Mouse (Mus musculus) Muller cell, postnatal 12 days (primary cell): ENCODE measurements around the gene Cdca3.
A peak's percentile ranks its signal among the peaks of the same experiment; 100 is the strongest.
"Not testable (repeated sequence)": the region's sequence is repeated elsewhere in the genome, so short reads cannot be mapped to it uniquely, and the experiment has no call there.

ENCODE experiments used
- DNase-seq: peaks from one replicate; pipeline ENCODE4 v3.0.0-alpha.2; 2015; ENCODE audit errors: inconsistent ontology term

Gene Cdca3

GRCm38 (mm10) chr6:124809052-124809774, 20.1 kb upstream of the Cdca3 start:
- DNase-seq, result peak; percentile 88

GRCm38 (mm10) chr6:124809775-124810538, 19.4 kb upstream of the Cdca3 start:
- DNase-seq, result no peak

- not testable (repeated sequence) for DNase-seq
Observed at GRCm38 (mm10) chr6:124810566-124811402, 18.6 kb upstream of the Cdca3 start.

DNA sequence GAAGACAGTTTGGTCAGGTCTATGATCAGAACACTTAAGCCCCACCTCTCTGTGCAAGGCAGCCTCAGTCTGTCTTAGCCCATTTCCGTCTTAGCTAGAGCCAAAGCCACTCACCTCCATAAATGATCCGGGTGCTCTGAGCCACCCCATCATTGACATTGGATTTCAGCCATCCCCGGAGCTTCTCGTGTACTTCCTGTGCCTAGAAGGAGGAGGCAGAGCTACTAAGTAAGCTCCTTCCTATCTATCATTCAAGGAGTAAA, 18.0 kb upstream of the Cdca3 start:
- DNase-seq, result no peak

GRCm38 (mm10) chr6:124811701-124812560, 17.4 kb upstream of the Cdca3 start:
- DNase-seq, result no peak

DNA sequence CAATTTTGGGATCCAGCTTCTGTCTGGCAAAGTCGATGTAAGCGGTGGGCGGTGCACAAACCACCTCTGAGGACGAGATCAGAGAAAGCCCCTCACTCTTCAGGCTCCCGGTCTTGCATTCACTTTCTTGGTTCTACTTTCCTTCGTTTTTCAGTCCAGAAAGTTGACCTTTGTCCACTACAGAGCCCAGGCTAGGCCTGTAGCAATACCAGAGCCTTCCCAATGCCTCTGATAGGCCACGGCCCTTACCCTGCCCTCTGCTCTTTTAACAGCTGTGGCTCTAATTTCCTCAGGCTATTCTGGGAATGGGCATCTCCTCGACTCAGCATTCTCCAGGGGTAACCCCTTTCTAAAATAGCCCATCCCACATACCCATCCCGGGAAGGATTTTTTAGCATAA, 16.5 kb upstream of the Cdca3 start:
- DNase-seq, result no peak

DNA sequence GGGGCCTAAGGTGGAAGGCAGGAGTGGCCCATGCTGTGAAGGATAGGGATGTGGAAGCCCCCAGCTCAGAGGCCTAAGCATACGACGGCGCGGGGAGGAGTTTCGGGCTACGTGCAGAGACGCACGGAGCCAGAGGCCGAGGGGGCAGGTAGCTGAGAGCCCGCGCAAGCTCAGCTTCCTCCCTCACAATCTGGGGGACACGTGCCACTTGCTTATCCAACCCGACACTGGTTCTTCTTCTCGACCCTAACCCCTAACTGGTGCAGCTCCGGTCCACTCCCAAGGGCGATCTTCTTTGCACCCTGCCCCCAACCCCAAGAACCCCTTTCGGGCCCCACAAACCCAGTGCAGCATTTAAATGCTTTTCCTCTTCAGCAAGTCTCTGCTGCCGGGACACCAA, 15.9 kb upstream of the Cdca3 start:
- peak; percentile 56 for DNase-seq

DNA sequence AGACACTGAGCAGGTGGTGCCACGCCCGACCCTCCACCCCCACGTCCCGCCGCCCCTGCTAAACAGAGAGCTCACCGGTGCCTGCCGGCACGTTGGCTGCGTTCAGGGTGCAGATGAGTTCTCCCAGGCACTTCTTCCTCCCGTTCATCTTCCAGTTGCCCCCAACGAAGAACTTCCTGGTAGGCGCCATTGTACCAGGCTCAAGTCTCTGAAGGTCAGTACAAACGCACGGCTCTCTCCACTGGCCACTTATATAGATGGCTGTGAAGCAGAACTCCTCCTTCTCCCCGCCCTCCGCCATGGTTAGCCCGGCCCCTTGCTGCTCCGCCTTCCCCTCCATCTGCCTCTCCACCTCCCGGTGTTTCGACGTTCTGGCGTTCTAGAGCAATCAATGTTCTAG, 15.4 kb upstream of the Cdca3 start, which contains the start of gene Tpi1:
Gene Tpi1 (minus strand): TSS at position 364 of the 400 bp plus-strand sequence.
- peak; percentile 94 for DNase-seq

DNA sequence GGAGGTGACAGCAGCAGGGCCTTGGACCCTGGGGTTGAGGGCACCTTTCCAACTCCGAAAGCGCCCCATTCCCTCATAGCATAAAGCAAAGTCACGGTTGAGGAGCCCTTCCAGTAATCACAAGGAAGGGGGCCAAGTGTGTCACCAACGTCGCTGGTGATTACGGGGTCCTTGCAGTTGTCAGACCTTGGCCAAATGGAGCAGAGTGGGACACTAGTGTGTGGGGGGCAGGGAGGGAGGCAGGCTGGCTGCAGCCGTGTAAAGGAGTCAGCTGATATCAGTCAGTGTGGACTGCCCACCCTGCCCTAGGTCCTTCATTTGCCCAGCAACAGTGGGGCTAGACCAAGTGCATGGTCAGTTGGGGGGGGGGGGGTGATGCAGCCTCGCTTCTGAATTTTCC, 14.9 kb upstream of the Cdca3 start:
- DNase-seq, result no peak

DNA sequence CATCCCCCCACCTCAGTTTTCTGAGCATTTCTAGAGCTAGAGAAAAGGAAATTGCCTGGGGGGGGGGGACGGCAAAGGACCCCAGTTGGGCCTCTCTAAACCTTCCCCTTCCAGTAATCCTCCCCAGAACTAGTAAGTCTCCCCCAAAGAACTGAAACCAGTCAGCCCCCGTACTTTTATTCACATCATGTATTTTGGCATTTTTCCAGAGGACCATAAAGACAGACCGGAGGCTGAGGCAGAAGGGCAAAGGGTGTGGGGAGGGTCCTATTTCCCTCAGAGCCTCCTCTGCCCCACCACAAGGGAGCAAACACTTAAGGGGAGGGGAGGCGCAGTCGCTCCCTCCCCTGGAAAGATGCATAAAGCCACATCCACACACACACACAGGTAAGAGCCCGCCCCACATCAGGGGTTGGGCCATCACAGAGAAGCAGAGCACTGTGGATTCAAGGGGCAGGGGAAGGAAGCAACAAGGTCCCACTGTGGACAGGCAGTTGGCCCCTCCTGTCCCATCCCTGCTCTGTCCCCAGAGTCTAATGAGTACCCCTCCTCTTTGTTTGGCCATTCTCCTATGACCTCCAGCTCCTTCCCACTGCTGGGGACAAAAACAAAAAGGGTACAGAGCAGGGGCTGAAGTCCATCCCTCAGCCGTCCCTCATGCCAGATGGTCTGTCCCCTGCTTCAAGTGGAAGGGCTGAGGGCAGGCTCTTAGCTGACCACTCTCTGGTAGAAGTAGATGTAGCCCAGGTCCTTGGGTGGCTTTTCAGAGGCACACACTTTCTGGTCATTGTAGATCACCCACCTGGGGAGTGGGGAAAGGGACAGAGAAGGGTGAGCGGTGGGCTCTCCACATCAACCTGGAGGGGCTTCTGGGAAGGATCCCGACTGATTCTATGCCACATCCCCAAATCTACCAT, 14.2 kb upstream of the Cdca3 start:
- DNase-seq, result no peak

- DNase-seq, result no peak
Observed at GRCm38 (mm10) chr6:124816611-124817010, 12.7 kb upstream of the Cdca3 start.

GRCm38 (mm10) chr6:124817125-124817524, 12.2 kb upstream of the Cdca3 start:
- DNase-seq, result no peak

DNA sequence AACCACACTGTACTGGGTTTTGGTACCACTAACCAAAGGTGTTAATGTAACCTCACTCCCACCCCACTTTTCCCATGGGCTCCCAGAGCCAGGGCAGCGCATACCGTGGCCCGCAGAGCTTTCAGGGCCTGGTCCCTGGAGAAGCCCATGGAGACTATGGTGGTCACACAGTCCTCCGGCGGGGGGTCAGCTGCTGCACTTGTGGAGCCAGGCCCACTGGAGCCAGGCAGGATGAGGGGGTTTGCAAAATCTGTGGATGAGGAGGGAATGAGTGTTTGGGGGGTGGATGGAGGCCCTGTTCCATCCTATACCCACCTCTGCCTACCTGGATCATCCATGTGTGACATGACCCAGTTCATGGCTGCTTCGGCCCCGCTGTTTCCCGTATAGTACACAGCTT, 11.8 kb upstream of the Cdca3 start:
- DNase-seq, result no peak

DNA sequence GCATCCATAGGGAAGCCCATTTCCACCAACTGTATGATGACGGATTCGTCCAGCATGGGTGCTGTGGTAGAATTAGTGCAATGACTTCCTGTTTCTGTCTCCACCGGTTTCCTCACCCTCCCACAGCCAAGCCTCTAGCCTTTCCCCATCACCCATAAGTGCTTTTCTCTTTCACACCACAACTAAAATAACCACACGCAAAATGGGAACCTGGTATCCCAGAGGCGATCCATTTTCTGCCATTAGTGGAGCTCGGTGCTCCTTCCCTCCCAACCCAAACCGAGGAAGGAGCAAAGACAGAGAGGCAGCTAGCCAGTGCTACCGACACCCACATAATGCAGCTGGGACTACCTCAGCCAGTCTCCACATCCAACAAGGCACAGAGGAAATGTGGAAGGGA, 11.4 kb upstream of the Cdca3 start:
- no peak for DNase-seq

GRCm38 (mm10) chr6:124820891-124821290, 8.5 kb upstream of the Cdca3 start:
- DNase-seq, result no peak

DNA sequence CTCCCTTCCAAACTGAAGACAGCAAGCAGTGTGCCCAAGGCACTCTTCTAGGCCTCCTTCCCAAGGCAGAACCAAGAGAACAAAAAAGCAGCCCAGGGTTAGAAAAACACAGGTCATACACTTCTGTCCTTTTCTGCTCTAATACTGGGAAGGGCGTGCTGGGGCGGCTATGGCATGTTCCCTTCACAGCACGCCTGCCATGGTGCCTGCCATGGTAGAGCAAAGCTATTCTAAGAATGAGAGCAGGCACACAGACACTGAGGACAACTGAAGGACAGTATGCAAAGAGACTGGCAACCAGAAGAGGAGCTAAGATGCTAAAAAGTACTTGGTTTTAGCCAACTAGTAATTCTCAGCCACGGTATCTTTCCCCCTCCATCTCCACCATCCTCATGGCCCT, 7.3 kb upstream of the Cdca3 start:
- DNase-seq, result no peak

DNA sequence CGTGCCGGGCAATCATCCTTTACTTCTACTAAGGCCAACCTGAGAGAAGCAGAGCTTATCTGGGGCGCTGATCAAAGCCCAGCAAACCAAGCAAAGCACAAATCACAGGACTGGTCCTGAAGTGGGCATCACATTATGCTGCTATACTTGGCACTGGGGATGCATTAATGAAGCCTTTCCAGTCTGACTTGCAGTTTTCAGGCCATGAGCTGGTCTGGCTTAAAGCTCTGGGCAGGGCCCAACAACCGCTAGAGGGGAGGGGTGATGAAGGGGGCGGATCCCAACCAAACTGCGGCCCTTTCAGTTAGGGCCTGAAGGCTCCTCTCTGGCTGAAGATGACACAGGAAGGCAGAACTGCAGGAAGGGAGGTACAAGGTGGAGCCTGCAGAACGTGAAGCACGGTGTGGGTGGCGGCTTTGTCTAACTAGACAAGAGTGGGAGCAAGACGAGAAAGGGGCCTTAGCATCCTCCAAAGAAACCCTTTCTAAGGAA, 1.2 kb upstream of the Cdca3 start:
- peak; percentile 86 for DNase-seq

GRCm38 (mm10) chr6:124829799-124830700, 703 bp downstream of the Cdca3 start:
- DNase-seq, result peak; percentile 98

DNA sequence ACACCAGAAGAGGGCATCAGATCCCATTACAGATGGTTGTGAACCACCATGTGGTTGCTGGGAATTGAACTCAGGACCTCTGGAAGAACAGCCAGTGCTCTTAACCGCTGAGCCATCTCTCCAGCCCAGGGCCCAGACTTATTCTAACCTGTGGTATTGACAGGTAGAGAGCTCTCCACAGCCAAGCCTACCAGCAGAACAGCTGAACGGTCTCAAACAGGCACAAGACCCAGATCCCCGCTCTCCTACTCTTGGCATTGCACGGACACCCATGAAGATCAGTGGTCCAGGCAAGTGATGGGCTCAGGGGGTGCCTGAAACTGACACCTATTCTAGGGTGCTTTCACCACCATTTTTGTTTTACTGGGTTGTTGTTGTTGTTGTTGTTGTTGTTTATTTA, 1.9 kb downstream of the Cdca3 start:
- DNase-seq, result not testable (repeated sequence)
